Mouse (Mus musculus): Measurements from ENCODE around the gene Atxn1. TPM values are rescaled to one million over a fixed set of nuclear protein-coding genes. Genes with fewer than 3 reads are reported as not detected.

Gene Atxn1
- total and polyA plus RNA-seq, 3 experiments, result 9.4 to 61.0 (median 25.0) TPM

DNA sequence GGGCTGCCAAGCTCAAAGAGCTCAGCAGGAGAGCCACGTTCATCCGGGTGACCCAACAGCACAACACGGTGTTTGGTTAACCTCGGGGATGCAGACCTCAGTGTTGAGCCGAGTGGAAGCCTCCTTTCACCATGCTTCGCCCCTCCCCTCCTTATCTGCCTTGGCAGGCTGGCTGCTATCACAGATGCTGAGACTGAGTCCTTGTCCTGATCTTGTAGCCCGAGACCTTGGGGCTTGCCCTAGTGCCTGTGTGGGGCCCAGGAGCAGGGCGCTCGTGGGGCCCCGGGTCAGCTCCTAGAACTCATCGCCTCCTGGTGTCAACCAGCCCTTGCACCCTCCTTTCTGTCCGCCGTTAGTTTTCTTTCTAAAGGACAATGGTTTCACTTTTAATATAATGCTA lies 418.8 kb downstream of the Atxn1 start:
- DNase-seq (ENCODE audit: low spot score) (peak; percentile 89), ATAC-seq (ENCODE audit: extremely low read depth, insufficient number of reproducible peaks, low FRiP score, poor library complexity, severe bottlenecking) (peak; percentile 95)
- H3K4me3 ChIP-seq (ENCODE audit: low read depth, low read length), result peak overlapping the region; percentile 60; the same call in 1 of the 2 replicates
- TF ChIP-seq POLR2AphosphoS5 (IDR thresholded peaks at IDR 0.05; ENCODE audit: insufficient replicate concordance, low read depth, low read length) (0 out of 2 replicates have a peak, but pooled peaks have one; percentile 39), GATA1 (IDR thresholded peaks at IDR 0.05; ENCODE audit: borderline replicate concordance, low read length) (no peak), GATA2 (IDR thresholded peaks at IDR 0.05; ENCODE audit: borderline replicate concordance, low read depth, low read length) (0 out of 2 replicates have a peak, but pooled peaks have one; percentile 46), TAL1 (conservative IDR thresholded peaks at IDR 0.05; ENCODE audit: low read depth, low read length) (peak; percentile 97)
- no peaks in the 10 kb centered on the region for H3K9me3 ChIP-seq (replicated peaks)
- no peaks in the 10 kb centered on the region for H3K27me3 ChIP-seq (ENCODE audit: insufficient read depth, low read length)
- peaks cover 83% of the 10 kb centered on the region for H3K4me1 ChIP-seq (ENCODE audit: insufficient read depth, low read depth, low read length)
- H3K36me3 ChIP-seq (replicated peaks), result peaks cover 97% of the 10 kb centered on the region

DNA sequence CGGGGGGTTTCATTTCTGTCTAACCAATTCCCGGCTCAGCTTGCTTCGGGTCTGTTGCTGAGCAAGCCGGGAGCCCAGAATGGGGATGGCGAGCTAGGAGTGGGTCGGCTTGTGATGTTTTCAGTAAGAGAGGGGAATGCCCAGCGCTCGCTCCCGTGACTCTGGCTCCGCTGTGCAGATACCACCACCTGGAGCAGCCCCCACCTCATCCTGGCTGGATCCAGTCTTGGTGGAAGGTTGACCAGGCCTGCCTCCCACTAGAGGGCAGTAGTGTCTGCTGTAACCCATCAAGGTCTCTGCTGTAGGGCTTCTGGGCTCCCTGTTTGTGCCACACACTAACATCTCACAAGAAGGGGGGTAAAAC lies 425.6 kb downstream of the Atxn1 start:
- DNase-seq (ENCODE audit: low spot score) (peak; percentile 34), ATAC-seq (ENCODE audit: extremely low read depth, insufficient number of reproducible peaks, low FRiP score, poor library complexity, severe bottlenecking) (0 out of 2 replicates have a peak, but pooled peaks have one; percentile 30)
- Histone ChIP-seq H3K4me3 (ENCODE audit: low read depth, low read length) (no peak overlapping the region; the same call in 1 of the 2 replicates), H3K27me3 (ENCODE audit: insufficient read depth, low read length) (no peaks in the 10 kb centered on the region), H3K4me1 (ENCODE audit: insufficient read depth, low read depth, low read length) (peaks cover 64% of the 10 kb centered on the region), H3K9me3 (replicated peaks) (no peaks in the 10 kb centered on the region), H3K36me3 (replicated peaks) (peaks cover 98% of the 10 kb centered on the region)
- TF ChIP-seq CTCF (IDR thresholded peaks at IDR 0.05; ENCODE audit: low read depth, low read length) (peak; percentile 73; the same call in 1 of the 2 replicates), TAL1 (conservative IDR thresholded peaks at IDR 0.05; ENCODE audit: low read depth, low read length) (no peak), GATA2 (IDR thresholded peaks at IDR 0.05; ENCODE audit: borderline replicate concordance, low read depth, low read length) (no peak)

DNA sequence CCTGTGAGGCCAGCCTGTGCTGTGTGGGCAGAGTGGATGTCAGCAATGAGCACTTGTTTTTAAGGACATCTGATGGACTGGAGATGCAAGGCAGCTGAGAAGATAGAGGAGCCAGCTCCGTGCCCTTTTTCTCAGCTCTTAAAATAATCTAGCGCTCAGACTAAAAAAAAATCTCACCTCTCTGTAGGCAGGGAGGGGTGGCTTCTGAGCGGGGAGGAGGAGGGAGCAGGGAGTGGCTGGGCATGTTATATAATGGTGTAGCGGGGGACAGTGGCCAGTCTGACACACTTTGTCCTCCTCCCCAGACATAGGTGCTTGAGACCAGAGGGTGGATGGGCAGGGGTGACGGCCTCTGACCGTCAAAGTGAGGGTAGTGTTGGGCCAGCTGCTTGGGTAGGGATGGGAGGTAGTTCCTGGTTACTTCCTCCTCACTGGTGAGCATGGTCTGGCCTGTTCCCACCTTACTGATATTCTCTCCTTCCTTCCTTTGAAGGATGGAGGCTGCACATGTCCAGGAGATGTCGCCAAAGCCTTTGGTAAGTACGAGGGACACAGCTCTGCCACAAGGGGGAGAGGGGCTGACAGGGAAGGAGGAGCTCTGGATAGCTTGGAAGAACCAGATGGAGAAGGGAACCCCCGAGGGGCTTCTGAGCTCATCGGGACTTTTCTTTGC lies 426.1 kb downstream of the Atxn1 start:
- Histone ChIP-seq H3K9me3 (replicated peaks) (no peaks in the 10 kb centered on the region), H3K36me3 (replicated peaks) (peaks cover 97% of the 10 kb centered on the region), H3K4me1 (ENCODE audit: insufficient read depth, low read depth, low read length) (peaks cover 63% of the 10 kb centered on the region), H3K4me3 (ENCODE audit: low read depth, low read length) (no peak overlapping the region), H3K27me3 (ENCODE audit: insufficient read depth, low read length) (no peaks in the 10 kb centered on the region)
- DNase-seq (ENCODE audit: low spot score) (no peak), ATAC-seq (ENCODE audit: extremely low read depth, insufficient number of reproducible peaks, low FRiP score, poor library complexity, severe bottlenecking) (no peak)
- TF ChIP-seq TAL1 (conservative IDR thresholded peaks at IDR 0.05; ENCODE audit: low read depth, low read length) (no peak), GATA1 (IDR thresholded peaks at IDR 0.05; ENCODE audit: borderline replicate concordance, low read length) (no peak), CTCF (IDR thresholded peaks at IDR 0.05; ENCODE audit: low read depth, low read length) (no peak), POLR2AphosphoS5 (IDR thresholded peaks at IDR 0.05; ENCODE audit: insufficient replicate concordance, low read depth, low read length) (no peak), GATA2 (IDR thresholded peaks at IDR 0.05; ENCODE audit: borderline replicate concordance, low read depth, low read length) (no peak)

DNA sequence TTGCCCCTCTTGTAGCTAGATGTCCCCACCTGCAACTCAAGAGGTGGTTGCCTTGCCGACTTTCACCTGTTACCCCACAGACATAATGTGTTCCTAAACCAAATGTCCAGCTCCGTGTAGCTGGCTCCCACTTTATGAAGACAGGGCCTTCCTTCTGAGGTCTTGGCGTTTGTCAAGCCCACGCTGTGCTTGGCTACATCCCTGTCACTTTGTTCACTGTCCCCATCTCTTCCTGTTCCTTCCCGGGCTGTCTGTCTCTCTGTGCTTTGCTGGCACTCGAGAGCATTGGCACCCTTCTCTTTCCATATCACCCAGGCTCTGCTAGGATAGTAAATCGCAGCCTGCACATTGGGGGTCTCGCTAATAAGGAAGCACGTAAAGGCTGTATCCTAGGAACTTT lies 426.7 kb downstream of the Atxn1 start:
- ATAC-seq (ENCODE audit: extremely low read depth, insufficient number of reproducible peaks, low FRiP score, poor library complexity, severe bottlenecking) (no peak), DNase-seq (ENCODE audit: low spot score) (no peak)
- TF ChIP-seq POLR2AphosphoS5 (IDR thresholded peaks at IDR 0.05; ENCODE audit: insufficient replicate concordance, low read depth, low read length), result no peak
- no peak for TF ChIP-seq GATA1 (IDR thresholded peaks at IDR 0.05; ENCODE audit: borderline replicate concordance, low read length)
- no peak for TF ChIP-seq GATA2 (IDR thresholded peaks at IDR 0.05; ENCODE audit: borderline replicate concordance, low read depth, low read length)
- TF ChIP-seq CTCF (IDR thresholded peaks at IDR 0.05; ENCODE audit: low read depth, low read length), result no peak
- TF ChIP-seq TAL1 (conservative IDR thresholded peaks at IDR 0.05; ENCODE audit: low read depth, low read length), result no peak
- Histone ChIP-seq H3K4me1 (ENCODE audit: insufficient read depth, low read depth, low read length) (peaks cover 61% of the 10 kb centered on the region), H3K36me3 (replicated peaks) (peaks cover 96% of the 10 kb centered on the region), H3K4me3 (ENCODE audit: low read depth, low read length) (no peak overlapping the region), H3K9me3 (replicated peaks) (no peaks in the 10 kb centered on the region), H3K27me3 (ENCODE audit: insufficient read depth, low read length) (no peaks in the 10 kb centered on the region)

DNA sequence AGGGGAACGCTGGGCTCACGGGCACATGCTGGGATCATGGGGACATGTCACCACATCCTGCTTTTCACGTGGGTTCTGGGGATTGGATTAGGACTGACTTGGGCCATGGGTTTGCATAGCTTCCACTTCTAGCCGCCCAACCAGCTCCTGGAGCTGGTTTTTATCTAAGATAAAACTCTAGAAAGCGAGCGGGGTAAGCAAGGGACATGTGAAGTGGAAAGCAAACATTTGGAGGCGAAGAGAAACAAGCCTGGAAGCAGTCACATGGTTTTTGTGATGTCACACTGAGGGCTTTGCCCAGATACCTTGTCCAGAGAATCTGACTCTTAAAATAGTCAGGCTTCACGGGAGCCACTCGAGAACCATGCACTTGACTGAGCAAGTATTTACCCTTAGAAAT lies 427.7 kb downstream of the Atxn1 start:
- H3K27me3 ChIP-seq (ENCODE audit: insufficient read depth, low read length), result no peaks in the 10 kb centered on the region
- no peak overlapping the region for H3K4me3 ChIP-seq (ENCODE audit: low read depth, low read length)
- DNase-seq (ENCODE audit: low spot score), result no peak
- no peak for TF ChIP-seq GATA2 (IDR thresholded peaks at IDR 0.05; ENCODE audit: borderline replicate concordance, low read depth, low read length)
- TF ChIP-seq POLR2AphosphoS5 (IDR thresholded peaks at IDR 0.05; ENCODE audit: insufficient replicate concordance, low read depth, low read length), result no peak
- no peak for TF ChIP-seq TAL1 (conservative IDR thresholded peaks at IDR 0.05; ENCODE audit: low read depth, low read length)
- TF ChIP-seq CTCF (IDR thresholded peaks at IDR 0.05; ENCODE audit: low read depth, low read length), result no peak
- TF ChIP-seq GATA1 (IDR thresholded peaks at IDR 0.05; ENCODE audit: borderline replicate concordance, low read length), result no peak
- peaks cover 61% of the 10 kb centered on the region for H3K4me1 ChIP-seq (ENCODE audit: insufficient read depth, low read depth, low read length)
- H3K9me3 ChIP-seq (replicated peaks), result no peaks in the 10 kb centered on the region
- peaks cover 96% of the 10 kb centered on the region for H3K36me3 ChIP-seq (replicated peaks)
- ATAC-seq (ENCODE audit: extremely low read depth, insufficient number of reproducible peaks, low FRiP score, poor library complexity, severe bottlenecking), result no peak

DNA sequence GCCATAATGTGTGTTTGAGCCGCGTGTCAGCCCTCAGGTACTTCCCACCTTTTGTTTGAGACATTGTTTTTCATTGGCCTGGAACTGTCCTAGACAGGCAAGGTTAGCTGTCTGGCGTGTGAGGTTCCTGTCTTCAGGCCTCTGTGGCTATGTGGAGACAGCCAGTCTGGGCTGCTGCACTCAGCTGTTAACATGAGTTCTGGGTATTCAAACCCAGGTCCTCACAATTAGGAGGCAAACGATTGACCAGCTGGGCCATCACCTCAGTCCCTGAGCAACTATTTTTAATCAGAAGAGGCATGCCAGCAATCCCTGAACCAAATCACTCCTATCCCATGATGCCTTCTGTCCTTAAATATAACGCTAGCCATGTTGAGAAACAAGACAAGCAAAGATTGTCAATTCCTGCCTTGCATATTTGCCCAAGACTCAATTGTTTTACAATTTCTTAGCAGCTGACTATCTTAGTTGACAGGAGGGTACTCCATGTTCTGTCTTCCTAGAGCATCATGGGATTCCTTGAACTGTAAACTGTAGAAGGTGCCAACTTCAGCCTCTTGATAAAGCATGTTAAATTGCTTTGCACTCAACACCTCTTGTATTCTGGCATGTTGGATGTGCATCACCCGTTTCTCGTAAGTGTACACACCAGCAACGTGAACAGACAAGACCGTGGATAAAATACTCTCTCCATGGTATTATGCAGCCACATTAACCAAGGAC lies 428.9 kb downstream of the Atxn1 start:
- no peak for TF ChIP-seq GATA2 (IDR thresholded peaks at IDR 0.05; ENCODE audit: borderline replicate concordance, low read depth, low read length)
- Histone ChIP-seq H3K27me3 (ENCODE audit: insufficient read depth, low read length) (no peaks in the 10 kb centered on the region), H3K4me3 (ENCODE audit: low read depth, low read length) (no peak overlapping the region), H3K4me1 (ENCODE audit: insufficient read depth, low read depth, low read length) (peaks cover 71% of the 10 kb centered on the region), H3K36me3 (replicated peaks) (peaks cover 96% of the 10 kb centered on the region), H3K9me3 (replicated peaks) (no peaks in the 10 kb centered on the region)
- DNase-seq (ENCODE audit: low spot score), result no peak
- ATAC-seq (ENCODE audit: extremely low read depth, insufficient number of reproducible peaks, low FRiP score, poor library complexity, severe bottlenecking), result no peak
